Mouse (Mus musculus): ENCODE results near the gene Pus10.

- TF ChIP-seq CTCF (IDR thresholded peaks at IDR 0.05; ENCODE audit: extremely low read depth, insufficient read depth, insufficient read length, insufficient replicate concordance) (no peak), POLR2A (IDR thresholded peaks at IDR 0.05; ENCODE audit: low read depth, low read length) (no peak)
Measured at GRCm38 (mm10) chr11:23653666-23654065, 11.8 kb upstream of the Pus10 start.

Measured in spleen, adult 2 months (tissue).